Mouse (Mus musculus) cerebellum, postnatal 10 days (tissue): ENCODE measurements at regions not wholly inside any gene's neighbourhood (a gene's known extent, or its start where the extent isn't known, plus 50 kb on each side); places are given as distances from the start of the nearest gene placed in this dataset.

Experiments used
- DNase-seq, 2 experiments: peaks; one replicate each; pipeline ENCODE4 v3.0.0; 2021; ENCODE audit warnings: mixed read lengths in 2 of 2

GRCm38 (mm10) chr8:127914914-127915313 is 443.5 kb upstream of the Nrp1 start:
- DNase-seq = no peak

GRCm38 (mm10) chr8:127915591-127916028 is 442.8 kb upstream of the Nrp1 start:
- no peak for DNase-seq

GRCm38 (mm10) chr8:127921925-127922324 is 436.5 kb upstream of the Nrp1 start:
- no peak for DNase-seq

- peak; percentile 73 to 82 for DNase-seq
Measured at GRCm38 (mm10) chr8:127923321-127923720, 435.1 kb upstream of the Nrp1 start.

- no peak for DNase-seq
Measured at GRCm38 (mm10) chr8:127932276-127932675, 426.1 kb upstream of the Nrp1 start.

GRCm38 (mm10) chr8:127936792-127937435 is 421.5 kb upstream of the Nrp1 start:
- DNase-seq = no peak

- DNase-seq = no peak
Measured at GRCm38 (mm10) chr8:127939284-127939985, 419.0 kb upstream of the Nrp1 start.

GRCm38 (mm10) chr8:127939986-127940359 is 418.4 kb upstream of the Nrp1 start:
- DNase-seq = no peak

GRCm38 (mm10) chr8:127942319-127942718 is 416.1 kb upstream of the Nrp1 start:
- DNase-seq = no peak

GRCm38 (mm10) chr8:127944955-127945498 is 413.4 kb upstream of the Nrp1 start:
- DNase-seq = no peak

GRCm38 (mm10) chr8:127957571-127957970 is 400.8 kb upstream of the Nrp1 start:
- DNase-seq = no peak

GRCm38 (mm10) chr8:127958351-127959044 is 399.9 kb upstream of the Nrp1 start:
- no peak for DNase-seq

- DNase-seq = no peak
Measured at GRCm38 (mm10) chr8:127962862-127963261, 395.5 kb upstream of the Nrp1 start.

GRCm38 (mm10) chr8:127963625-127964024 is 394.8 kb upstream of the Nrp1 start:
- no peak for DNase-seq

GRCm38 (mm10) chr8:127964801-127965200 is 393.6 kb upstream of the Nrp1 start:
- DNase-seq = no peak

- no peak for DNase-seq
Measured at GRCm38 (mm10) chr8:127965341-127965740, 393.1 kb upstream of the Nrp1 start.

GRCm38 (mm10) chr8:127968026-127968425 is 390.4 kb upstream of the Nrp1 start:
- DNase-seq = no peak

GRCm38 (mm10) chr8:127973194-127973593 is 385.2 kb upstream of the Nrp1 start:
- DNase-seq = no peak

- DNase-seq = no peak
Measured at GRCm38 (mm10) chr8:127977746-127978145, 380.7 kb upstream of the Nrp1 start.

GRCm38 (mm10) chr8:127979180-127980030 is 379.0 kb upstream of the Nrp1 start:
- no peak for DNase-seq

GRCm38 (mm10) chr8:127982165-127982564 is 376.2 kb upstream of the Nrp1 start:
- DNase-seq = no peak

- peak; percentile 54 to 66 for DNase-seq
Measured at GRCm38 (mm10) chr8:127985616-127986015, 372.8 kb upstream of the Nrp1 start.

- DNase-seq = no peak
Measured at GRCm38 (mm10) chr8:127988887-127989286, 369.5 kb upstream of the Nrp1 start.
